Mouse (Mus musculus) bone marrow, adult 2 months (tissue): Measurements from ENCODE around the gene Fam161b. TPM values are rescaled to one million over a fixed set of nuclear protein-coding genes. Genes with fewer than 3 reads are reported as not detected.

Experiments
- H3K27ac ChIP-seq: fragments of 200-500 bp; 2 replicates; pipeline ENCODE4 v1.5.1; 2012; ENCODE audit warnings: low read depth, mild to moderate bottlenecking, control low read depth, inconsistent platforms, low read length; ENCODE audit not compliant: control insufficient read depth, poor library complexity, insufficient read depth
- H3K4me1 ChIP-seq: fragments of 200-500 bp; 2 replicates; pipeline ENCODE4 v1.6.1; 2011; ENCODE audit warnings: low read length; ENCODE audit not compliant: control insufficient read depth, insufficient read depth
- H3K4me3 ChIP-seq: fragments of 200-500 bp; replicated peaks from 2 replicates; pipeline ENCODE3; 2011; ENCODE audit warnings: mild to moderate bottlenecking, low read depth, low read length, control low read depth; ENCODE audit not compliant: control insufficient read depth
- CTCF ChIP-seq: fragments of 200-500 bp; IDR thresholded peaks from 2 replicates; pipeline ENCODE4 v1.5.1; 2011; ENCODE audit warnings: low read length, control low read depth; ENCODE audit not compliant: control insufficient read depth, insufficient read depth
- POLR2A ChIP-seq: fragments of 200-500 bp; IDR thresholded peaks from 2 replicates; pipeline ENCODE4 v1.6.1; 2011; ENCODE audit warnings: low read depth, mild to moderate bottlenecking, control low read depth, low read length, borderline replicate concordance; ENCODE audit not compliant: control insufficient read depth
- WGBS: fragments of 180-500 bp; shearing (Covaris S2); methylation state at CpG from one replicate; pipeline ENCODE4 v1.1.7; 2018; 5-methylcytosine and 5-hydroxymethylcytosine counted together
- polyA plus RNA-seq: library from polyadenylated mRNA; stranded (reverse); fragments of >200 nt; gene quantifications from 2 replicates; pipeline ENCODE4 v1.2.4, GENCODE M21; 2011; ENCODE audit warnings: low replicate concordance; ENCODE audit not compliant: missing spikeins, insufficient read depth, insufficient read length

Gene Fam161b
- polyA plus RNA-seq, result 1.5 and 2.0 TPM in 2 replicates

- H3K4me1 ChIP-seq, result no peaks in the 10 kb centered on the region; the same call in 1 of the 2 replicates
- peak within 1 kb of the TSS; percentile 50 for H3K27ac ChIP-seq
- TF ChIP-seq CTCF, result no peak
- WGBS, result under 1% methylated on average over 51 of the region's 51 CpGs
- peak within 1 kb of the TSS; percentile 93 for H3K4me3 ChIP-seq
Observed at GRCm38 (mm10) chr12:84361555-84362489, at the start of gene Fam161b, which contains the start of gene Coq6. Gene Fam161b, minus strand, starts transcription at chr12:84361833. Gene Coq6, plus strand, starts transcription at chr12:84361657.

DNA sequence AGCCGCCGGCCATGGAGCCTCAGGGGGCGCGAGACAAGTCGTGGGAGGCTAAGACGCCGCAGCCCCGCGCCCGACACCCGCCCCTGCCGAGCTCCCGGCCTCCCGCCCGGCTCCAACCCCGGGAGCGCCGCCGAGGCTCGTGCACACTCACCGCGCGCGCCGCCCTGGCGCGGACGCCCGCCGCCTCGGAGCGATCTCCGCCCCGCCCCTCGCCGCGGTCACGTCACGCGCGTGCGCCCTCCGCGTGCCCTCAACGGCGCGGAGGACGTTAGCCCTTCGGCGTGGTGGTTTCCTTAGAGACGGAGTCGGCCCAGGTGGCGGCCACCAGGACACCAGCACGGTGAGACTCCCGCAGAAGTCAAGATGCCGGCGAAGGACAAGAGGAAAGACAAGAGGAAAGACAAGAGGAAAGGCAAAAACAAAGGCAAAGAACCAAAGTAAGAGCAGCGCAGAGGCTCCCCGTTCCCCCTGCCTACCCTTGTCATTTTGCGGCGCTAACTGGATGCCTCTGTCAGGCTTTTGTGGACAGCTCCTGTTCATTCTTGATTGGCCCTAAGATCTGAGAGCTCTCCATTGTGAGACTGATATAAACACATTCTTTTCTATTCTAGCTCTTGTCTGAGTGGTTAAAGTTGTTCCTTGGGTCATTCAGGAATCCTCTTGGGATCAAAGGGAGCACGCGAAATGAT lies 47.3 kb upstream of the Fam161b start, which contains the start of the genes Entpd5 and Bbof1:
TSS of gene Entpd5 (minus strand) at position 211 of the 689 bp plus-strand sequence.
TSS of gene Bbof1 (plus strand) at position 253 of the 689 bp plus-strand sequence.
- no peaks in the 10 kb centered on the region; the same call in 1 of the 2 replicates for H3K4me1 ChIP-seq
- peak; percentile 75; the same call in 1 of the 2 replicates for TF ChIP-seq POLR2A
- no peak for TF ChIP-seq CTCF
- H3K4me3 ChIP-seq, result peak within 1 kb of the TSS; percentile 93
- peak within 1 kb of the TSS; percentile 97 for H3K27ac ChIP-seq
- WGBS, result 3% methylated on average over 63 of the region's 63 CpGs

- Histone ChIP-seq H3K4me1 (no peaks in the 10 kb centered on the region; the same call in 1 of the 2 replicates), H3K4me3 (peak overlapping the region; percentile 93), H3K27ac (peak overlapping the region; percentile 97)
- WGBS, result under 1% methylated on average over 51 of the region's 52 CpGs
- no peak for TF ChIP-seq POLR2A
- no peak for TF ChIP-seq CTCF
Observed at GRCm38 (mm10) chr12:84407874-84408818, 46.5 kb upstream of the Fam161b start.

GRCm38 (mm10) chr12:84407259-84407658 lies 45.6 kb upstream of the Fam161b start:
- H3K4me1 ChIP-seq, result no peaks in the 10 kb centered on the region; the same call in 1 of the 2 replicates
- no peak overlapping the region for H3K4me3 ChIP-seq
- no peak for TF ChIP-seq CTCF
- no peak for TF ChIP-seq POLR2A
- no peak overlapping the region for H3K27ac ChIP-seq
- WGBS, result 58% methylated on average over 4 of the region's 4 CpGs

DNA sequence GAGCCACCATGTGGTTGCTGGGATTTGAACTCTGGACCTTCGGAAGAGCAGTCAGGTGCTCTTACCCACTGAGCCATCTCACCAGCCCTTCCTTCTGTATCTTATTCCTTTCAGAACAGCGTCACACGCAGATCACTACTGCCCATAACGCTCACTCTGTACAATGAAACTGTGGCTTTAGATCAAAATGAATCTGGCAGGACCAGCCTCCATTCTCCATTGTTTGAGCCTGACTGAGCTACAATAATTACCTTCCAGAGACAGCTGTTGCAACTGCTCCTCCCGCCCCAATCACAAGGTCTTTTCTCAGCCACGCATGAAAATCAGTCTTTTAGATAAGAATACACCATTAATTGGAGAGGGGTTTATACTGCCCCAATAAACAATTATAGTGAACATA lies 42.9 kb upstream of the Fam161b start:
- TF ChIP-seq POLR2A (no peak), CTCF (no peak)
- Histone ChIP-seq H3K4me3 (no peak overlapping the region), H3K27ac (no peak overlapping the region), H3K4me1 (no peaks in the 10 kb centered on the region; the same call in 1 of the 2 replicates)
- 85% methylated on average over 6 of the region's 6 CpGs for WGBS

GRCm38 (mm10) chr12:84402923-84403322 lies 41.3 kb upstream of the Fam161b start:
- no peak for TF ChIP-seq POLR2A
- no peak for TF ChIP-seq CTCF
- Histone ChIP-seq H3K4me3 (no peak overlapping the region), H3K27ac (no peak overlapping the region), H3K4me1 (no peaks in the 10 kb centered on the region; the same call in 1 of the 2 replicates)
- 85% methylated on average over 9 of the region's 9 CpGs for WGBS

DNA sequence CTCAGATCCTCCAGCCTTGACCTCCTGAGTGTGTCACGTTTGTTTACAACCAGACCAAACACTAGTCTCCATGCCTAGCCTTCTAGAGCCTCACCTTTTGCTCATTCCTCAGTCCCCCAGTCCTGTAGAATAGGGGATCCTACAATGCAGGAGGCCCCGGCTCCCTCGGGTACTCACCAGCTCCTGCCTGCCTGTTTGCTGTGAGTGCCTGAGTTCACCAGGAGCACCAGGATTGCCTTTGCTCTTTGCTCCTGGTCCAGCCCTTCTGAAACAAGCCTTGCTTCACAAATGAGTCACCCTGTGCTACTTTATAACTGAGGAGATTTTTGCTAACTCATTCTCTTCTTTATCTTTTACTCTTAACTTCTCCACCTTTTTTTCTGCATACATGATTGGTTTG lies 39.0 kb upstream of the Fam161b start:
- H3K4me1 ChIP-seq, result no peaks in the 10 kb centered on the region; the same call in 1 of the 2 replicates
- 84% methylated on average over 3 of the region's 3 CpGs for WGBS
- TF ChIP-seq CTCF (no peak), POLR2A (no peak)
- H3K4me3 ChIP-seq, result no peak overlapping the region
- no peak overlapping the region for H3K27ac ChIP-seq

- Histone ChIP-seq H3K4me1 (no peaks in the 10 kb centered on the region; the same call in 1 of the 2 replicates), H3K4me3 (no peak overlapping the region), H3K27ac (no peak overlapping the region)
- TF ChIP-seq CTCF (no peak), POLR2A (no peak)
- WGBS, result 84% methylated on average over 3 of the region's 3 CpGs
Observed at GRCm38 (mm10) chr12:84400068-84400467, 38.4 kb upstream of the Fam161b start.
